Mouse (Mus musculus): ENCODE data around the gene Ppy. TPM values are rescaled to one million over a fixed set of nuclear protein-coding genes. Genes with fewer than 3 reads are reported as not detected.

Gene Ppy
- not detected in 2 replicates for polyA plus RNA-seq (2016; fragmentation: Nextera tagmentation; extraction: Ambion mirVana)

GRCm38 (mm10) chr11:102101219-102101618, at the start of gene Ppy:
Ppy (minus strand) TSS chr11:102101319.
- Histone ChIP-seq H3K27me3 (peaks cover 55% of the 10 kb centered on the region), H3K4me3 (no peak within 1 kb of the TSS), H3K9me3 (no peaks in the 10 kb centered on the region), H3K36me3 (no peaks in the 10 kb centered on the region), H3K9ac (no peak within 1 kb of the TSS), H3K4me1 (peaks cover 12% of the 10 kb centered on the region; the same call in 1 of the 2 replicates), H3K27ac (no peak within 1 kb of the TSS), H3K4me2 (replicated peaks) (no peak within 1 kb of the TSS)
- ATAC-seq (ENCODE audit: insufficient number of reproducible peaks, insufficient read depth, low FRiP score, low TSS enrichment): no peak
- WGBS: 76% methylated on average over 4 of the region's 4 CpGs

DNA sequence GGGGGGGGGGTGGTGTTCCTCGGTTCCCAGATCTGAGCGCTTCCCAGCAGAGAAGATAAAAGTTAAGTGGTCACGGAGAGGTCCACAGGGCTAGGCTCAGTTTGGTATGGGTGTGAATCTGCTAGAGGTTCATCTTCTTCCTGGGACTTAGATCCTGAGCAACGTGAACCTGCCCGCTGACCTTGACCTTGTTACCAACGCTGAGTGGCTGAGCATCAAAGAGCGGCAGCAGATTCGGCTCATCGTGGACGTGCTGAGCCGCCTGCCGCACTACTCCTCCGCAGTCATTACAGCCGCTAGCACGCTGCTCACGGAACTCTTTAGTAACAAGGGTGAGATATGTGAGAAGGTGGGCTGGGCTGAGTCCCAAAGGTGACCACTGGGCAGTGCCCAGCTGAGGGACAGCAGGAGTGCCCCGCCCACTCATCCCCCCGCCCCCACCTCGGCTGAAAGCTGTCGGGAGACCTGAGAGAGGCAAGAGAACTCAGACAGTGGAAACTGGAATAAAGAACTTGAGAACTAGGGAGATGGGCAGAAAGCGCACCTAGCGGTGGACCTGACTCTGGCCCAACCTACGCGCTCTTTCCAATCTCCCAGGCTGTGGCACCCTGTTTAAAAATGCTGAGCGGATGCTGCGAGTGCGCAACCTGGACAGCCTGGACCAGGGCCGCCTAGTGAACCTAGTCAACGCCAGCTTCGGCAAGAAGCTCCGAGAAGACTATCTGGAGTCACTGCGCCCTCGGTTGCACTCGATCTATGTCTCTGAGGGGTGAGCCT, 46.3 kb upstream of the Ppy start:
- H3K9ac ChIP-seq: no peak overlapping the region
- H3K4me2 ChIP-seq (replicated peaks): peak overlapping the region; percentile 27; the same call in 1 of the 2 replicates
- H3K36me3 ChIP-seq: peaks cover 1% of the 10 kb centered on the region
- H3K27ac ChIP-seq: no peak overlapping the region
- H3K9me3 ChIP-seq: no peaks in the 10 kb centered on the region
- WGBS: 12% methylated on average over 34 of the region's 34 CpGs
- peak overlapping the region; percentile 13; the same call in 1 of the 2 replicates for H3K4me3 ChIP-seq
- peaks cover 71% of the 10 kb centered on the region for H3K27me3 ChIP-seq
- no peak for ATAC-seq (ENCODE audit: insufficient number of reproducible peaks, insufficient read depth, low FRiP score, low TSS enrichment)
- H3K4me1 ChIP-seq: peaks cover 25% of the 10 kb centered on the region

GRCm38 (mm10) chr11:102146531-102146930, 45.4 kb upstream of the Ppy start:
- 7% methylated on average over 17 of the region's 17 CpGs for WGBS
- Histone ChIP-seq H3K4me1 (peaks cover 25% of the 10 kb centered on the region), H3K9ac (no peak overlapping the region), H3K27me3 (peaks cover 71% of the 10 kb centered on the region), H3K36me3 (no peaks in the 10 kb centered on the region), H3K4me2 (replicated peaks) (peak overlapping the region; percentile 15; the same call in 1 of the 2 replicates), H3K9me3 (no peaks in the 10 kb centered on the region), H3K27ac (no peak overlapping the region), H3K4me3 (0 out of 2 replicates have a peak overlapping the region, but pooled peaks have one; percentile 35)
- ATAC-seq (ENCODE audit: insufficient number of reproducible peaks, insufficient read depth, low FRiP score, low TSS enrichment): no peak

GRCm38 (mm10) chr11:102146005-102146404, 44.9 kb upstream of the Ppy start:
- H3K4me3 ChIP-seq: peak overlapping the region; percentile 35
- 0 out of 2 replicates have a peak overlapping the region, but pooled peaks have one; percentile 27 for H3K9ac ChIP-seq
- no peaks in the 10 kb centered on the region for H3K9me3 ChIP-seq
- no peak for ATAC-seq (ENCODE audit: insufficient number of reproducible peaks, insufficient read depth, low FRiP score, low TSS enrichment)
- WGBS: 3% methylated on average over 16 of the region's 16 CpGs
- no peak overlapping the region for H3K27ac ChIP-seq
- H3K4me2 ChIP-seq (replicated peaks): peak overlapping the region; percentile 54; the same call in 1 of the 2 replicates
- H3K27me3 ChIP-seq: peaks cover 71% of the 10 kb centered on the region
- peaks cover 25% of the 10 kb centered on the region for H3K4me1 ChIP-seq
- H3K36me3 ChIP-seq: no peaks in the 10 kb centered on the region

GRCm38 (mm10) chr11:102145471-102146001, 44.4 kb upstream of the Ppy start, which contains the start of gene Nags:
Nags (plus strand) TSS chr11:102145513.
- no peak within 1 kb of the TSS for H3K27ac ChIP-seq
- 1% methylated on average over 50 of the region's 50 CpGs for WGBS

GRCm38 (mm10) chr11:102144957-102145470, 43.9 kb upstream of the Ppy start:
- Histone ChIP-seq H3K4me2 (replicated peaks) (peak overlapping the region; percentile 54), H3K9ac (0 out of 2 replicates have a peak overlapping the region, but pooled peaks have one; percentile 27), H3K27me3 (peaks cover 71% of the 10 kb centered on the region), H3K9me3 (no peaks in the 10 kb centered on the region), H3K4me3 (peak overlapping the region; percentile 35), H3K4me1 (peaks cover 25% of the 10 kb centered on the region), H3K36me3 (no peaks in the 10 kb centered on the region), H3K27ac (no peak overlapping the region)
- WGBS: 22% methylated on average over 13 of the region's 13 CpGs
- ATAC-seq (ENCODE audit: insufficient number of reproducible peaks, insufficient read depth, low FRiP score, low TSS enrichment): no peak

More at GRCm38 (mm10) chr11:102145471-102146001, 44.4 kb upstream of the Ppy start, which contains the start of gene Nags:
- Histone ChIP-seq H3K9ac (peak within 1 kb of the TSS; percentile 27; the same call in 1 of the 2 replicates), H3K9me3 (no peaks in the 10 kb centered on the region), H3K36me3 (no peaks in the 10 kb centered on the region), H3K27me3 (peaks cover 71% of the 10 kb centered on the region), H3K4me3 (peak within 1 kb of the TSS; percentile 35), H3K4me1 (peaks cover 25% of the 10 kb centered on the region), H3K4me2 (replicated peaks) (peak within 1 kb of the TSS; percentile 54)
- no peak for ATAC-seq (ENCODE audit: insufficient number of reproducible peaks, insufficient read depth, low FRiP score, low TSS enrichment)

- Histone ChIP-seq H3K27ac (no peak overlapping the region), H3K9ac (no peak overlapping the region), H3K4me1 (peaks cover 20% of the 10 kb centered on the region), H3K27me3 (peaks cover 46% of the 10 kb centered on the region), H3K9me3 (no peaks in the 10 kb centered on the region), H3K4me2 (replicated peaks) (no peak overlapping the region), H3K4me3 (no peak overlapping the region), H3K36me3 (no peaks in the 10 kb centered on the region)
- WGBS: 69% methylated on average over 7 of the region's 7 CpGs
- no peak for ATAC-seq (ENCODE audit: insufficient number of reproducible peaks, insufficient read depth, low FRiP score, low TSS enrichment)
Measured at GRCm38 (mm10) chr11:102142355-102142754, 41.2 kb upstream of the Ppy start.

- 2% methylated on average over 5 of the region's 5 CpGs for WGBS
- no peak overlapping the region for H3K9ac ChIP-seq
- H3K36me3 ChIP-seq: no peaks in the 10 kb centered on the region
- H3K4me2 ChIP-seq (replicated peaks): no peak overlapping the region
- ATAC-seq (ENCODE audit: insufficient number of reproducible peaks, insufficient read depth, low FRiP score, low TSS enrichment): no peak
- H3K9me3 ChIP-seq: no peaks in the 10 kb centered on the region
- no peak overlapping the region for H3K27ac ChIP-seq
- peaks cover 7% of the 10 kb centered on the region; the same call in 1 of the 2 replicates for H3K4me1 ChIP-seq
- H3K27me3 ChIP-seq: peaks cover 34% of the 10 kb centered on the region
- no peak overlapping the region for H3K4me3 ChIP-seq
Measured at GRCm38 (mm10) chr11:102140508-102140907, 39.4 kb upstream of the Ppy start.

- ATAC-seq (ENCODE audit: insufficient number of reproducible peaks, insufficient read depth, low FRiP score, low TSS enrichment): no peak
- peak overlapping the region; percentile 15; the same call in 1 of the 2 replicates for H3K4me3 ChIP-seq
- WGBS: 1% methylated on average over 18 of the region's 18 CpGs
- H3K9me3 ChIP-seq: no peaks in the 10 kb centered on the region
- no peak overlapping the region for H3K9ac ChIP-seq
- no peak overlapping the region for H3K27ac ChIP-seq
- peaks cover 13% of the 10 kb centered on the region; the same call in 1 of the 2 replicates for H3K27me3 ChIP-seq
- peak overlapping the region; percentile 44 for H3K4me2 ChIP-seq (replicated peaks)
- H3K36me3 ChIP-seq: no peaks in the 10 kb centered on the region
- peaks cover 8% of the 10 kb centered on the region for H3K4me1 ChIP-seq
Measured at GRCm38 (mm10) chr11:102138447-102138740, 37.3 kb upstream of the Ppy start.

DNA sequence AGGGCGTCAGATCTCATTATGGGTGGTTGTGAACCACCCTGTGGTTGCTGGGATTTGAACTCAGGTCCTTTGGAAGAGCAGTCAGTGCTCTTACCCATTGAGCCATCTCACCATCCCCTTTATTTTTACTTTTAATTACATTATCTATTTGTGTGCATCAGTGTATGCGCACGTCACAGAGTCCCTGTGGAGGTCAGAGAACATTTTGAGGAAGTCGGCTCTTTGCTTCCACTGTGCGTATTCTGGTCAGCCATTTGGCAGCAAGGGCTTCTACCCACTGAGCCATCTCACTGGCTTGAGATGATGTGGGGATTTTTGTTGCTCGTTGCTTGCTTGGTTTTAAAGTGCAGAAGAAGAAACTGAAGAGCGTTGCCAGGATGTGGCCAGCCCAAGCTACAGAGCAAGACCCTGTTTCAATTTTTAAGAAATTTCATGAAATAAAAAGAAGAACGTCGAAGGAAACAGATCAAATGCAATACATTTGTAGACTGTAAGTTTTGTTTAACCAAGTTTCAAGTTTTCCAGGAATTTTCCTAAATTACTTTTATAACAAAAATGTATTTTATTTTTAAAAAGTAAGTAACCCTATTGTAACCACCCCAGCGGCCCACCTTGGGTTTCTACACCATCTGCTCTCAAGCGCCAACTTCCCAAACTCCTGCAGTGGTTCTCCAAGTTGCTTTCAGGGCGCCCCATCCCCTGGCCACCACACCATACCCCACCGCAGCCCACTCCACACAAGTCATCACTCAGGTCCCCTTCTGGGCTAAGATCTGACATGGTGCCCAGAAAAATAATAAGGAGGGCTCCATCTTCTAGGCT, 36.7 kb upstream of the Ppy start:
- no peak overlapping the region for H3K27ac ChIP-seq
- WGBS: 40% methylated on average over 13 of the region's 13 CpGs
- H3K4me2 ChIP-seq (replicated peaks): peak overlapping the region; percentile 44
- H3K4me3 ChIP-seq: peak overlapping the region; percentile 15; the same call in 1 of the 2 replicates
- peaks cover 8% of the 10 kb centered on the region for H3K4me1 ChIP-seq
- H3K27me3 ChIP-seq: peaks cover 8% of the 10 kb centered on the region; the same call in 1 of the 2 replicates
- no peak overlapping the region for H3K9ac ChIP-seq
- no peaks in the 10 kb centered on the region for H3K9me3 ChIP-seq
- H3K36me3 ChIP-seq: no peaks in the 10 kb centered on the region
- no peak for ATAC-seq (ENCODE audit: insufficient number of reproducible peaks, insufficient read depth, low FRiP score, low TSS enrichment)

DNA sequence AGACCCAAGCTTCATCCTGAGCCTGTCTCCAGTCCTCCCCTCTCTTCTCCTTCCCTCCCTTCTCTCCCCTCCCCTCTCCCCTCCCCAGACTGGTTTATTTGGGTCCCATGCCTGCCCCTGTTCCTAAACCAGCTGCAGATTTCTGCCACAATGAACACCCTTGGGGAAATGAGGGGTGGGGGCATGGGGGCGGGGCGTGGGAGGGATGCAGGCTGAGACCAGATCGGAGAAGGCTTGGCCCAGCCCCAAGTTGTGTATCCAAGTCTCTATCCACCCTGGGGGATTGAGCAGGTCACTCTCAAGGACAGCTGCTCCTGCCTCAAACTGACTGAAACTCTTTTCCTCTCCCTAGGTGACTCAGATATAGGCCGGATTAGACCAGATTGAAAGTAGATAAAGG, 33.4 kb upstream of the Ppy start:
- ATAC-seq (ENCODE audit: insufficient number of reproducible peaks, insufficient read depth, low FRiP score, low TSS enrichment): no peak
- WGBS: 31% methylated on average over 4 of the region's 4 CpGs
- Histone ChIP-seq H3K4me3 (no peak overlapping the region), H3K4me2 (replicated peaks) (no peak overlapping the region), H3K36me3 (no peaks in the 10 kb centered on the region), H3K4me1 (peaks cover 8% of the 10 kb centered on the region), H3K27me3 (peaks cover 6% of the 10 kb centered on the region; the same call in 1 of the 2 replicates), H3K9ac (no peak overlapping the region), H3K9me3 (no peaks in the 10 kb centered on the region), H3K27ac (no peak overlapping the region)
